Mouse (Mus musculus) spleen, postnatal 10 days (tissue): ENCODE results near the gene Pitx1.

Experiments used
- DNase-seq, 2 experiments: peaks; one replicate each; pipeline ENCODE4 v3.0.0; 2021 to 2022; ENCODE audit warnings: low spot score in 2 of 2

Gene Pitx1

GRCm38 (mm10) chr13:55836142-55836625 lies at the start of gene Pitx1:
Gene Pitx1 (minus strand): TSS chr13:55836192.
- no peak for DNase-seq

- no peak for DNase-seq
These were observed 45.6 kb upstream of the Pitx1 start for GRCm38 (mm10) chr13:55881431-55882202.

GRCm38 (mm10) chr13:55878353-55878752 lies 42.4 kb upstream of the Pitx1 start:
- no peak for DNase-seq

- no peak for DNase-seq
These were observed 35.4 kb upstream of the Pitx1 start for GRCm38 (mm10) chr13:55871410-55871809.

GRCm38 (mm10) chr13:55870001-55870400 lies 34.0 kb upstream of the Pitx1 start:
- no peak for DNase-seq

- no peak for DNase-seq
These were observed 31.6 kb upstream of the Pitx1 start for GRCm38 (mm10) chr13:55867540-55868103.

- DNase-seq: no peak
These were observed 24.5 kb upstream of the Pitx1 start for GRCm38 (mm10) chr13:55860483-55860882.

GRCm38 (mm10) chr13:55858463-55858862 lies 22.5 kb upstream of the Pitx1 start:
- no peak for DNase-seq

- no peak for DNase-seq
These were observed 19.8 kb upstream of the Pitx1 start for GRCm38 (mm10) chr13:55855793-55856192.

GRCm38 (mm10) chr13:55852205-55852604 lies 16.2 kb upstream of the Pitx1 start:
- no peak for DNase-seq

GRCm38 (mm10) chr13:55850726-55851125 lies 14.7 kb upstream of the Pitx1 start:
- DNase-seq: no peak

- no peak for DNase-seq
These were observed 12.7 kb upstream of the Pitx1 start for GRCm38 (mm10) chr13:55848604-55849190.

GRCm38 (mm10) chr13:55847805-55848204 lies 11.8 kb upstream of the Pitx1 start:
- DNase-seq: no peak

GRCm38 (mm10) chr13:55843700-55844099 lies 7.7 kb upstream of the Pitx1 start:
- peak in 1 of 2 experiments; percentile 37 for DNase-seq

GRCm38 (mm10) chr13:55840223-55840622 lies 4.2 kb upstream of the Pitx1 start:
- DNase-seq: no peak

- no peak for DNase-seq
These were observed 1.1 kb upstream of the Pitx1 start for GRCm38 (mm10) chr13:55836786-55837780.

GRCm38 (mm10) chr13:55835548-55836097 lies 369 bp downstream of the Pitx1 start:
- no peak for DNase-seq

GRCm38 (mm10) chr13:55834667-55835066 lies 1.3 kb downstream of the Pitx1 start:
- no peak for DNase-seq

GRCm38 (mm10) chr13:55833921-55834320 lies 2.1 kb downstream of the Pitx1 start:
- no peak for DNase-seq

- DNase-seq: no peak
These were observed 3.4 kb downstream of the Pitx1 start for GRCm38 (mm10) chr13:55832602-55833001.

GRCm38 (mm10) chr13:55831722-55832160 lies 4.3 kb downstream of the Pitx1 start:
- DNase-seq: no peak
